ENCODE assay signal across 21 mouse cellular contexts in genomic region chr10:44676506-44676905, GRCm38 (mm10).
A peak's percentile ranks its signal among the peaks of the same experiment; 100 is the strongest.
DNase-seq lines count a peak whose midpoint lies in the region; ATAC-seq lines count a peak whose summit lies in the region.
"Had no signal": no experiment of that assay in that cellular context is flagged by ENCODE, and none has a peak within 500 bp of the region (broad histone marks: within the 10 kb centered on the region; RNA-seq: fewer than 3 reads in every experiment).

No protein-coding gene starts in this region.

- no peaks in the 10 kb centered on the region for H3K27me3 ChIP-seq in midbrain, embryonic 14.5 days (ENCODE audit: control insufficient read depth, insufficient read depth, low read length)
- H3K27me3 ChIP-seq: embryonic facial prominence, embryonic 12.5 days; hindbrain, embryonic 12.5 days; midbrain, embryonic 12.5 days had no signal

- H3K27ac ChIP-seq in midbrain, embryonic 14.5 days (replicated peaks; ENCODE audit: low read depth, low read length): no peak overlapping the region
- H3K27ac ChIP-seq: embryonic facial prominence, embryonic 12.5 days; hindbrain, embryonic 12.5 days; kidney, postnatal 0 days; midbrain, embryonic 12.5 days had no signal

- H3K36me3 ChIP-seq in midbrain, embryonic 14.5 days (ENCODE audit: control insufficient read depth, insufficient read depth, low read length): no peaks in the 10 kb centered on the region
- H3K36me3 ChIP-seq: embryonic facial prominence, embryonic 12.5 days; hindbrain, embryonic 12.5 days; midbrain, embryonic 12.5 days had no signal

- 93% methylated on average over 3 of the region's 3 CpGs for WGBS in midbrain, embryonic 14.5 days

- no peak overlapping the region for H3K9ac ChIP-seq in midbrain, embryonic 14.5 days (replicated peaks; ENCODE audit: low read length)
- H3K9ac ChIP-seq: embryonic facial prominence, embryonic 12.5 days; hindbrain, embryonic 12.5 days; midbrain, embryonic 12.5 days had no signal

- no peaks in the 10 kb centered on the region for H3K4me1 ChIP-seq in midbrain, embryonic 14.5 days (ENCODE audit: control insufficient read depth, insufficient read depth, low read length)
- H3K4me1 ChIP-seq: embryonic facial prominence, embryonic 12.5 days; hindbrain, embryonic 12.5 days; midbrain, embryonic 12.5 days had no signal

- ATAC-seq in hematopoietic stem cell, adult 5-6 weeks (replicated peaks in 1 of 2; ENCODE audit: insufficient read depth in 1 of 2, low FRiP score in 2 of 2, low TSS enrichment in 1 of 2, low read depth in 1 of 2, poor library complexity in 2 of 2, severe bottlenecking in 2 of 2): peak; percentile 59 to 69; a peak in 3 of 4 replicates
- peak; percentile 78 for ATAC-seq in neutrophil, adult 5-6 weeks (ENCODE audit: extremely low read depth, insufficient number of reproducible peaks, low FRiP score, poor library complexity, severe bottlenecking)
- no peak for ATAC-seq in midbrain, embryonic 14.5 days (ENCODE audit: low FRiP score, low TSS enrichment)

- no peaks in the 10 kb centered on the region for H3K9me3 ChIP-seq in midbrain, embryonic 14.5 days (ENCODE audit: control insufficient read depth, low read length)
- H3K9me3 ChIP-seq: embryonic facial prominence, embryonic 12.5 days; hindbrain, embryonic 12.5 days; midbrain, embryonic 12.5 days had no signal

- H3K4me3 ChIP-seq in midbrain, embryonic 14.5 days (replicated peaks; ENCODE audit: low read depth, low read length): no peak overlapping the region
- H3K4me3 ChIP-seq: embryonic facial prominence, embryonic 12.5 days; hindbrain, embryonic 12.5 days; midbrain, embryonic 12.5 days had no signal

- H3K4me2 ChIP-seq in midbrain, embryonic 14.5 days (ENCODE audit: low read length): no peak overlapping the region
- H3K4me2 ChIP-seq: embryonic facial prominence, embryonic 12.5 days; heart, embryonic 11.5 days; hindbrain, embryonic 12.5 days; midbrain, embryonic 12.5 days had no signal

- peak; percentile 16 to 24 for DNase-seq in B cell, adult 2 months
- DNase-seq in MEL-GATA-1-ER (ENCODE audit: extremely low read depth, low read depth): peak; percentile 24
- no peak for DNase-seq in frontal cortex, postnatal 36 days (ENCODE audit: low spot score in 2 of 2)
- no peak for DNase-seq in yolk sac, embryonic 10.5 days (ENCODE audit: low spot score)
- DNase-seq in midbrain, embryonic 14.5 days: no peak
- DNase-seq: adrenal gland, postnatal 36 days; cerebellum, adult 11-12 months; cerebellum, postnatal 10 days; gastrocnemius, postnatal 10 days; heart, adult 11 months; kidney, adult 18-20 months; retina, postnatal 1 day; right cerebral cortex, postnatal 25 days; thymus, postnatal 25 days had no signal

Comparison
In these comparisons a context has a peak if more than half of its experiments do, and no peak if none do; other contexts are left out.
1. DNase-seq: peak in B cell, adult 2 months (2 of 2) and MEL-GATA-1-ER (single experiment); none in frontal cortex, postnatal 36 days (0 of 2), yolk sac, embryonic 10.5 days (single experiment) and midbrain, embryonic 14.5 days (single experiment).